Comparison of ENCODE assay signal across 7 mouse cellular contexts in genomic region chr3:88500655-88501365, GRCm38 (mm10). TPM values are rescaled to one million over a fixed set of nuclear protein-coding genes. Genes with fewer than 3 reads are reported as not detected.
A peak's percentile ranks its signal among the peaks of the same experiment; 100 is the strongest.
DNase-seq lines count a peak whose midpoint lies in the region; ATAC-seq lines count a peak whose summit lies in the region.

No protein-coding gene starts in this region.

- no peak for ATAC-seq in megakaryocyte, adult 5-6 weeks (ENCODE audit: poor library complexity, severe bottlenecking)
- no peak for ATAC-seq in heart, embryonic 15.5 days (replicated peaks; ENCODE audit: insufficient number of reproducible peaks, insufficient read depth, low FRiP score, low read depth)
- no peak for ATAC-seq in stomach, embryonic 16.5 days (ENCODE audit: insufficient read depth, low FRiP score)
- ATAC-seq in forebrain, embryonic 12.5 days (ENCODE audit: low FRiP score), result no peak

- peak overlapping the region; percentile 86 for H3K4me2 ChIP-seq in heart, embryonic 15.5 days
- H3K4me2 ChIP-seq in stomach, embryonic 16.5 days (ENCODE audit: low read depth, low read length), result peak overlapping the region; percentile 75
- H3K4me2 ChIP-seq in forebrain, embryonic 12.5 days, result no peak overlapping the region

- H3K4me3 ChIP-seq in megakaryocyte, embryonic 14.5 days (replicated peaks), result peak overlapping the region; percentile 99
- peak overlapping the region; percentile 70 for H3K4me3 ChIP-seq in heart, embryonic 15.5 days
- peak overlapping the region; percentile 84 for H3K4me3 ChIP-seq in stomach, embryonic 16.5 days (replicated peaks; ENCODE audit: low read length)
- no peak overlapping the region for H3K4me3 ChIP-seq in forebrain, embryonic 12.5 days (replicated peaks)

- peak; percentile 65 for DNase-seq in kidney, postnatal 10 days
- no peak for DNase-seq in spleen, postnatal 10 days (ENCODE audit: low spot score in 2 of 2)

- peaks cover 92% of the 10 kb centered on the region for H3K4me1 ChIP-seq in megakaryocyte, embryonic 14.5 days
- peaks cover 59% of the 10 kb centered on the region for H3K4me1 ChIP-seq in heart, embryonic 15.5 days (replicated peaks)
- H3K4me1 ChIP-seq in stomach, embryonic 16.5 days (ENCODE audit: control insufficient read depth, insufficient read depth, low read length), result peaks cover 45% of the 10 kb centered on the region
- peaks cover 23% of the 10 kb centered on the region for H3K4me1 ChIP-seq in forebrain, embryonic 12.5 days

- H3K9me3 ChIP-seq in megakaryocyte, embryonic 14.5 days, result no peaks in the 10 kb centered on the region
- H3K9me3 ChIP-seq in heart, embryonic 15.5 days (replicated peaks), result no peaks in the 10 kb centered on the region
- no peaks in the 10 kb centered on the region for H3K9me3 ChIP-seq in stomach, embryonic 16.5 days (replicated peaks; ENCODE audit: control insufficient read depth, low read length)
- H3K9me3 ChIP-seq in forebrain, embryonic 12.5 days, result no peaks in the 10 kb centered on the region

- WGBS in heart, embryonic 15.5 days, result 58% methylated on average over 4 of the region's 4 CpGs
- WGBS in stomach, embryonic 16.5 days, result 34% methylated on average over 4 of the region's 4 CpGs
- 56% methylated on average over 4 of the region's 4 CpGs for WGBS in forebrain, embryonic 12.5 days

- peaks cover 59% of the 10 kb centered on the region for H3K36me3 ChIP-seq in megakaryocyte, embryonic 14.5 days (replicated peaks; ENCODE audit: low read length)
- H3K36me3 ChIP-seq in heart, embryonic 15.5 days, result no peaks in the 10 kb centered on the region
- H3K36me3 ChIP-seq in stomach, embryonic 16.5 days (ENCODE audit: control insufficient read depth, insufficient read depth, low read length), result no peaks in the 10 kb centered on the region
- H3K36me3 ChIP-seq in forebrain, embryonic 12.5 days (replicated peaks), result no peaks in the 10 kb centered on the region

- no peaks in the 10 kb centered on the region for H3K27me3 ChIP-seq in megakaryocyte, embryonic 14.5 days (replicated peaks)
- no peaks in the 10 kb centered on the region for H3K27me3 ChIP-seq in heart, embryonic 15.5 days
- H3K27me3 ChIP-seq in stomach, embryonic 16.5 days (ENCODE audit: control insufficient read depth, insufficient read depth, low read length), result no peaks in the 10 kb centered on the region
- H3K27me3 ChIP-seq in forebrain, embryonic 12.5 days, result peaks cover 47% of the 10 kb centered on the region

- H3K27ac ChIP-seq in heart, embryonic 15.5 days, result peak overlapping the region; percentile 88; the same call in 1 of the 2 replicates
- H3K27ac ChIP-seq in stomach, embryonic 16.5 days (ENCODE audit: low read length), result peak overlapping the region; percentile 96; the same call in 1 of the 2 replicates
- no peak overlapping the region for H3K27ac ChIP-seq in forebrain, embryonic 12.5 days

- 0 out of 2 replicates have a peak overlapping the region, but pooled peaks have one; percentile 9 for H3K9ac ChIP-seq in heart, embryonic 15.5 days
- peak overlapping the region; percentile 95 for H3K9ac ChIP-seq in stomach, embryonic 16.5 days (ENCODE audit: low read length)
- H3K9ac ChIP-seq in forebrain, embryonic 12.5 days, result no peak overlapping the region

RNA-seq across cellular contexts. Expression of gene Lmna, which starts 8.9 kb away (rescaled TPM):
- 607 and 1,158 TPM in 2 replicates for polyA plus RNA-seq in megakaryocyte, embryonic 14.5 days (2012; ENCODE audit: insufficient read depth, low replicate concordance)
- 1.5 and 1.9 TPM in 2 replicates for total RNA-seq in megakaryocyte, adult 5-6 weeks (2015)
- 2.5 and 4.5 TPM in 2 replicates for total RNA-seq in megakaryocyte, adult 5-6 weeks (2017)
- polyA plus RNA-seq in heart, embryonic 15.5 days (2015; fragmentation: Nextera tagmentation; extraction: Ambion mirVana), result 110 and 131 TPM in 2 replicates
- polyA plus RNA-seq in stomach, embryonic 16.5 days (2015; fragmentation: Nextera tagmentation; extraction: Ambion mirVana), result 266 and 298 TPM in 2 replicates
- 23.2 and 25.8 TPM in 2 replicates for polyA plus RNA-seq in forebrain, embryonic 12.5 days (2016; fragmentation: Nextera tagmentation; extraction: Ambion mirVana)

RNA-seq across cellular contexts. Expression of gene Mex3a, which starts 31.4 kb away (rescaled TPM):
- 0.83 and 1.6 TPM in 2 replicates for polyA plus RNA-seq in megakaryocyte, embryonic 14.5 days (2012; ENCODE audit: insufficient read depth, low replicate concordance)
- total RNA-seq in megakaryocyte, adult 5-6 weeks (2015), result 0.04 and 0.05 TPM in 2 replicates
- 0.04 and 0.18 TPM in 2 replicates for total RNA-seq in megakaryocyte, adult 5-6 weeks (2017)
- 6.5 and 8.0 TPM in 2 replicates for polyA plus RNA-seq in heart, embryonic 15.5 days (2015; fragmentation: Nextera tagmentation; extraction: Ambion mirVana)
- polyA plus RNA-seq in stomach, embryonic 16.5 days (2015; fragmentation: Nextera tagmentation; extraction: Ambion mirVana), result 9.9 and 11.4 TPM in 2 replicates
- polyA plus RNA-seq in forebrain, embryonic 12.5 days (2016; fragmentation: Nextera tagmentation; extraction: Ambion mirVana), result 51.0 and 53.2 TPM in 2 replicates

RNA-seq across cellular contexts. Expression of gene Sema4a, which starts 39.8 kb away (rescaled TPM):
- 8.4 and 26.0 TPM in 2 replicates for polyA plus RNA-seq in megakaryocyte, embryonic 14.5 days (2012; ENCODE audit: insufficient read depth, low replicate concordance)
- 171 and 181 TPM in 2 replicates for total RNA-seq in megakaryocyte, adult 5-6 weeks (2015)
- 164 and 167 TPM in 2 replicates for total RNA-seq in megakaryocyte, adult 5-6 weeks (2017)
- polyA plus RNA-seq in heart, embryonic 15.5 days (2015; fragmentation: Nextera tagmentation; extraction: Ambion mirVana), result 2.1 and 5.3 TPM in 2 replicates
- polyA plus RNA-seq in stomach, embryonic 16.5 days (2015; fragmentation: Nextera tagmentation; extraction: Ambion mirVana), result 33.1 and 38.4 TPM in 2 replicates
- polyA plus RNA-seq in forebrain, embryonic 12.5 days (2016; fragmentation: Nextera tagmentation; extraction: Ambion mirVana), result 15.3 and 16.0 TPM in 2 replicates

RNA-seq across cellular contexts. Expression of gene Rab25, which starts 47.3 kb away (rescaled TPM):
- polyA plus RNA-seq in megakaryocyte, embryonic 14.5 days (2012; ENCODE audit: insufficient read depth, low replicate concordance), result 0.51 TPM in 1 of 2 replicates, not detected in the other
- total RNA-seq in megakaryocyte, adult 5-6 weeks (2015), result not detected in 2 replicates
- not detected in 2 replicates for total RNA-seq in megakaryocyte, adult 5-6 weeks (2017)
- 0.92 and 4.0 TPM in 2 replicates for polyA plus RNA-seq in heart, embryonic 15.5 days (2015; fragmentation: Nextera tagmentation; extraction: Ambion mirVana)
- polyA plus RNA-seq in stomach, embryonic 16.5 days (2015; fragmentation: Nextera tagmentation; extraction: Ambion mirVana), result 144 and 197 TPM in 2 replicates
- polyA plus RNA-seq in forebrain, embryonic 12.5 days (2016; fragmentation: Nextera tagmentation; extraction: Ambion mirVana), result 0.82 and 1.2 TPM in 2 replicates

RNA-seq across cellular contexts. Expression of gene Lamtor2, which starts 52.1 kb away (rescaled TPM):
- polyA plus RNA-seq in megakaryocyte, embryonic 14.5 days (2012; ENCODE audit: insufficient read depth, low replicate concordance), result 18.1 and 152 TPM in 2 replicates
- total RNA-seq in megakaryocyte, adult 5-6 weeks (2015), result 31.3 TPM in 2 replicates
- 57.8 and 73.4 TPM in 2 replicates for total RNA-seq in megakaryocyte, adult 5-6 weeks (2017)
- 119 and 144 TPM in 2 replicates for polyA plus RNA-seq in heart, embryonic 15.5 days (2015; fragmentation: Nextera tagmentation; extraction: Ambion mirVana)
- polyA plus RNA-seq in stomach, embryonic 16.5 days (2015; fragmentation: Nextera tagmentation; extraction: Ambion mirVana), result 188 and 190 TPM in 2 replicates
- polyA plus RNA-seq in forebrain, embryonic 12.5 days (2016; fragmentation: Nextera tagmentation; extraction: Ambion mirVana), result 137 and 138 TPM in 2 replicates
